Mouse (Mus musculus) forebrain, embryonic 12.5 days (tissue): ENCODE results near the gene Gm10974. TPM values are rescaled to one million over a fixed set of nuclear protein-coding genes. Genes with fewer than 3 reads are reported as not detected.

ENCODE experiments used
- ATAC-seq: fragments of 200-750 bp; cut with Nextera tagmentation; 2 replicates; pipeline ENCODE4 v1.8.0; 2017; ENCODE audit warnings: moderate TSS enrichment; ENCODE audit not compliant: low FRiP score
- H3K27ac ChIP-seq: fragments of 300-500 bp; sonication (generic); 2 replicates; pipeline ENCODE4 v1.5.1; 2016; ENCODE audit warnings: mild to moderate bottlenecking
- H3K27me3 ChIP-seq: fragments of 300-500 bp; sonication (generic); 2 replicates; pipeline ENCODE4 v1.6.1; 2016; ENCODE audit warnings: mild to moderate bottlenecking
- H3K36me3 ChIP-seq: fragments of 300-500 bp; sonication (generic); replicated peaks from 2 replicates; pipeline ENCODE4 v1.6.1; 2016; ENCODE audit warnings: mild to moderate bottlenecking
- H3K4me1 ChIP-seq: fragments of 300-500 bp; sonication (generic); 2 replicates; pipeline ENCODE4 v1.6.1; 2016
- H3K4me2 ChIP-seq: fragments of 300-500 bp; sonication (generic); 2 replicates; pipeline ENCODE4 v1.6.1; 2016; ENCODE audit warnings: mild to moderate bottlenecking, moderate library complexity
- H3K4me3 ChIP-seq: fragments of 300-500 bp; sonication (generic); replicated peaks from 2 replicates; pipeline ENCODE4 v1.5.1; 2016; ENCODE audit warnings: mild to moderate bottlenecking
- H3K9ac ChIP-seq: fragments of 300-500 bp; sonication (generic); 2 replicates; pipeline ENCODE4 v1.6.1; 2016; ENCODE audit warnings: mild to moderate bottlenecking
- H3K9me3 ChIP-seq: fragments of 300-500 bp; sonication (generic); 2 replicates; pipeline ENCODE4 v1.6.1; 2016
- WGBS: fragments of 180-500 bp; shearing (Covaris S2); methylation state at CpG from one replicate; pipeline ENCODE4 v1.1.7; 2016; 5-methylcytosine and 5-hydroxymethylcytosine counted together
- microRNA-seq: library from miRNA; unstranded; fragments of <30 nt; microRNA quantifications from one replicate; pipeline ENCODE4, GENCODE M21; 2017
- polyA plus RNA-seq: library from polyadenylated mRNA; unstranded; fragments of >200 nt; fragmentation: Nextera tagmentation; extraction: Ambion mirVana; gene quantifications from 2 replicates; pipeline ENCODE4 v1.2.1, GENCODE M21; 2016

Gene Gm10974
- polyA plus RNA-seq, 1 experiment from 2014 or later, result not detected

GRCm38 (mm10) chr7:66418981-66419380, 53.3 kb downstream of the Gm10974 start:
- Histone ChIP-seq H3K27ac (no peak overlapping the region), H3K27me3 (peaks cover 10% of the 10 kb centered on the region; the same call in 1 of the 2 replicates), H3K4me3 (no peak overlapping the region), H3K4me2 (no peak overlapping the region), H3K9me3 (no peaks in the 10 kb centered on the region), H3K4me1 (no peaks in the 10 kb centered on the region), H3K9ac (no peak overlapping the region), H3K36me3 (no peaks in the 10 kb centered on the region)
- no peak for ATAC-seq
- 52% methylated on average over 12 of the region's 12 CpGs for WGBS

- no peak overlapping the region for H3K4me2 ChIP-seq
- no peak overlapping the region for H3K27ac ChIP-seq
- H3K9me3 ChIP-seq, result no peaks in the 10 kb centered on the region
- H3K36me3 ChIP-seq, result no peaks in the 10 kb centered on the region
- no peak overlapping the region for H3K9ac ChIP-seq
- peaks cover 39% of the 10 kb centered on the region for H3K27me3 ChIP-seq
- WGBS, result 77% methylated on average over 8 of the region's 8 CpGs
- no peak for ATAC-seq
- peaks cover 6% of the 10 kb centered on the region for H3K4me1 ChIP-seq
- H3K4me3 ChIP-seq, result no peak overlapping the region
Observed at GRCm38 (mm10) chr7:66421903-66422302, 56.2 kb downstream of the Gm10974 start.

GRCm38 (mm10) chr7:66427053-66427436, 61.3 kb downstream of the Gm10974 start:
- H3K4me1 ChIP-seq, result peaks cover 17% of the 10 kb centered on the region
- no peak overlapping the region for H3K27ac ChIP-seq
- ATAC-seq, result peak; percentile 53
- under 1% methylated on average over 23 of the region's 23 CpGs for WGBS
- no peaks in the 10 kb centered on the region for H3K36me3 ChIP-seq
- no peaks in the 10 kb centered on the region for H3K9me3 ChIP-seq
- peak overlapping the region; percentile 49 for H3K4me3 ChIP-seq
- peaks cover 75% of the 10 kb centered on the region for H3K27me3 ChIP-seq
- H3K4me2 ChIP-seq, result peak overlapping the region; percentile 92
- peak overlapping the region; percentile 45; the same call in 1 of the 2 replicates for H3K9ac ChIP-seq

GRCm38 (mm10) chr7:66427437-66428161, 61.9 kb downstream of the Gm10974 start, which contains the start of gene Aldh1a3:
Gene Aldh1a3 (minus strand): TSS chr7:66427517.
- Histone ChIP-seq H3K4me3 (peak within 1 kb of the TSS; percentile 49), H3K4me2 (peak within 1 kb of the TSS; percentile 92), H3K27me3 (peaks cover 73% of the 10 kb centered on the region), H3K9me3 (no peaks in the 10 kb centered on the region), H3K27ac (no peak within 1 kb of the TSS), H3K36me3 (no peaks in the 10 kb centered on the region), H3K9ac (peak within 1 kb of the TSS; percentile 45), H3K4me1 (peaks cover 17% of the 10 kb centered on the region)
- peak; percentile 81 for ATAC-seq
- under 1% methylated on average over 53 of the region's 56 CpGs for WGBS

- ATAC-seq, result no peak
- H3K27me3 ChIP-seq, result peaks cover 18% of the 10 kb centered on the region
- 50% methylated on average over 10 of the region's 10 CpGs for WGBS
Observed at GRCm38 (mm10) chr7:66434453-66434935, 68.8 kb downstream of the Gm10974 start.

More at GRCm38 (mm10) chr7:66434453-66434935, 68.8 kb downstream of the Gm10974 start:
- H3K4me2 ChIP-seq, result no peak overlapping the region
- no peak overlapping the region for H3K9ac ChIP-seq
- no peaks in the 10 kb centered on the region for H3K36me3 ChIP-seq
- H3K9me3 ChIP-seq, result no peaks in the 10 kb centered on the region
- H3K27ac ChIP-seq, result no peak overlapping the region
- no peak overlapping the region for H3K4me3 ChIP-seq
- no peaks in the 10 kb centered on the region for H3K4me1 ChIP-seq

Small RNA genes lying within 50 kb of the gene (microRNA-seq; reads per million reads assigned to microRNA genes)
- not detected for gene Mir7057

Other genes starting within 250 kb of the Gm10974 start
- gene Lrrk1, start 22.4 kb downstream of the Gm10974 start, polyA plus RNA-seq, result 2.6 and 3.7 TPM in 2 replicates
- gene Aldh1a3, start 61.6 kb downstream of the Gm10974 start, polyA plus RNA-seq, result 6.0 and 6.5 TPM in 2 replicates